Mouse (Mus musculus): ENCODE measurements around the gene Tmem131. TPM values are rescaled to one million over a fixed set of nuclear protein-coding genes. Genes with fewer than 3 reads are reported as not detected.

The Tmem131 gene
- total and polyA plus RNA-seq, 3 experiments: 9.7 to 39.9 (median 11.5) TPM

DNA sequence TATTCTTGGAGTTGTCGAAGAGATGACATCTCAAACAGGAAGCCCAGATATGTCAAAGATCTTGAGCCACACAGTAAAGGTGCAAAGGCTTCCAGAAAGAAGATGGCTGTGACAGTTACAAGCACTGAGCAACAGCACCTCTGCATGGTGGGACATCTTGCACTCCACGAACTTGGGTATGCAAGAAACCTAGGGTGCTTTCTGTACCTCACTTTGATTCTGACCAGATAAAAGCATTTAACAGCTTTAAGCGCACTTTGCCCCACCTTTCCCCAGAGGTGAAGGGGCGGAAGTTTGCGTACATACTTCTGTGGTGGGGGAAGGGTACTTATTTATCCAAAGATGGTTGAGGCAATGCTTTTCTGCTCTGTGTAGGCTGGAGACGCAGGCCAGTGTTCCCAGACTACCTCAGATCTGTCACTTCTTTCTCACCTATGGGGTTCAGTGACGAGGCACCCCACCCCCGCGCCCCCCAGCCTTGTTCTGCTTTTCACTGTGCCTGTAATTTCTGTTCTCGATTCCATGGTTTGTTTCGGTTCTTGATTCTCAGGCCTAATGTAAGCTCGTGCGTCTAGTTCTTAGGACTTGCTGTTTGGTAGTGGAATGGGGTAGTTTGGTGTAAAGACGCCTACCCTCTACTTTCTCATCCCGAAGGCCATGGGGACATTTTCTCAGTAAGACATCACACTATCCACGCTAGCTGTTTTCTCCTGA lies 17.2 kb upstream of the Tmem131 start:
- H3K4me1 ChIP-seq (ENCODE audit: control insufficient read depth in 1 of 2, insufficient read depth in 2 of 2): peaks cover 23 to 25% of the 10 kb centered on the region in 2 experiments
- TF ChIP-seq CTCF (conservative IDR thresholded peaks at IDR 0.05 in 1 of 2, IDR thresholded peaks at IDR 0.05 in 1 of 2; ENCODE audit: low read depth in 2 of 2, low read length in 2 of 2) (no peak), ZMIZ1 (IDR thresholded peaks at IDR 0.05; ENCODE audit: low read depth, low read length) (no peak), ZC3H11A (IDR thresholded peaks at IDR 0.05; ENCODE audit: low read depth, low read length) (no peak), UBTF (IDR thresholded peaks at IDR 0.05; ENCODE audit: low read depth, low read length) (no peak), IRF4 (IDR thresholded peaks at IDR 0.05; ENCODE audit: low read depth, low read length) (peak; percentile 68), NRF1 (IDR thresholded peaks at IDR 0.05; ENCODE audit: low read depth, low read length) (no peak), TCF12 (IDR thresholded peaks at IDR 0.05; ENCODE audit: low read depth, low read length) (no peak), JUND (conservative IDR thresholded peaks at IDR 0.05; ENCODE audit: low read depth, low read length) (no peak), BHLHE40 (IDR thresholded peaks at IDR 0.05; ENCODE audit: low read depth, low read length) (peak; percentile 53), PAX5 (IDR thresholded peaks at IDR 0.05; ENCODE audit: low read length) (no peak), MAZ (IDR thresholded peaks at IDR 0.05; ENCODE audit: low read depth, low read length) (no peak)
- no peak overlapping the region; the same call in 1 of the 2 replicates for H3K9ac ChIP-seq (ENCODE audit: insufficient read depth, low read depth)
- H3K9me3 ChIP-seq (replicated peaks; ENCODE audit: low read length): no peaks in the 10 kb centered on the region
- in situ Hi-C loops (cut with MboI; ENCODE audit: low pct_ligation_motif_present, low pct_unique_long_range_greater_than_20kb, low sequenced_read_pairs) (no loop called here), dilution Hi-C loops (cut with MboI; ENCODE audit: extremely low pct_ligation_motif_present, extremely low pct_unique_long_range_greater_than_20kb, low sequenced_read_pairs) (no loop called here)
- no peak overlapping the region for H3K4me3 ChIP-seq (replicated peaks in 1 of 3; ENCODE audit: low read depth in 2 of 3, low read length in 2 of 3, poor library complexity in 1 of 3)
- H3K27me3 ChIP-seq (replicated peaks): no peaks in the 10 kb centered on the region
- no peaks in the 10 kb centered on the region for H3K79me2 ChIP-seq (replicated peaks; ENCODE audit: control insufficient read depth, extremely low read depth, insufficient read depth, poor library complexity, severe bottlenecking)
- no peak for DNase-seq (ENCODE audit: extremely low read depth)
- peak overlapping the region; percentile 90 for H3K4me2 ChIP-seq (ENCODE audit: insufficient read depth, low read depth, poor library complexity, severe bottlenecking)
- H3K36me3 ChIP-seq (replicated peaks in 1 of 2; ENCODE audit: control insufficient read depth in 1 of 2, insufficient read depth in 1 of 2, low read length in 1 of 2): no peaks in the 10 kb centered on the region
- H3K27ac ChIP-seq (ENCODE audit: insufficient read depth, low read depth): no peak overlapping the region

DNA sequence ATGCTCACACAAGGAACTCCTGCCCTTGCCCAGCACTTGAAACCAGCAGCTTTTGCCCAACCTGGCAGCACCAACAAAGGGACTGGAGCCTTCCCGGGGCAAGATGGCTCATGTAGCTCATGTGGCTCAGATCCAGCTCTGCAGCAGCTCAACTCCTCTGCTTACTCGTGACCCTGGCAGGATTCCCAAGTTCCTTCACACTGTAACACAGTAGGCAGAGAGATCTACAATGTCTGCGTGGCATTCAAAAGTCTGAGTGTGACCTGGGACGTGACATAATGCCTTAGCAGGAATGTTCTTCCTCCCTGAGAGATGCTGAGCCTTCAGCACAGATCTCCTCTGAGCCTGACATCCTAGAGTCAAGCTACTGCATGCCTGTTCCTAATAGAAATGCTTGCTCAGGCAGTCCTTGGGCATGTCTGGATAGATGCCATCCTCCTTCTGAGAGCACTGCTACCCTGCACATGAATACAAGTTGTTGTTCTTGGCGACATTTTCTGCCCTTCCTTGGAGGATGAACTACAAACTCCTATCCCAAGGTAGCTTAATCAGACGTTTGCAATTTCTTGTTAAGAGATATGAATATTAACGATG lies 6.2 kb upstream of the Tmem131 start:
- Histone ChIP-seq H3K79me2 (replicated peaks; ENCODE audit: control insufficient read depth, extremely low read depth, insufficient read depth, poor library complexity, severe bottlenecking) (no peaks in the 10 kb centered on the region), H3K4me1 (ENCODE audit: control insufficient read depth in 1 of 2, insufficient read depth in 2 of 2) (peaks cover 0 to 10% of the 10 kb centered on the region in 2 experiments; a peak in 2 of 4 replicates), H3K27me3 (replicated peaks) (no peaks in the 10 kb centered on the region), H3K27ac (ENCODE audit: insufficient read depth, low read depth) (no peak overlapping the region), H3K9ac (ENCODE audit: insufficient read depth, low read depth) (no peak overlapping the region), H3K9me3 (replicated peaks; ENCODE audit: low read length) (no peaks in the 10 kb centered on the region), H3K4me2 (ENCODE audit: insufficient read depth, low read depth, poor library complexity, severe bottlenecking) (no peak overlapping the region), H3K36me3 (replicated peaks in 1 of 2; ENCODE audit: control insufficient read depth in 1 of 2, insufficient read depth in 1 of 2, low read length in 1 of 2) (no peaks in the 10 kb centered on the region), H3K4me3 (replicated peaks in 1 of 3; ENCODE audit: low read depth in 2 of 3, low read length in 2 of 3, poor library complexity in 1 of 3) (no peak overlapping the region)
- dilution Hi-C loops (cut with MboI; ENCODE audit: extremely low pct_ligation_motif_present, extremely low pct_unique_long_range_greater_than_20kb, low sequenced_read_pairs): no loop called here
- no peak for DNase-seq (ENCODE audit: extremely low read depth)
- in situ Hi-C loops (cut with MboI; ENCODE audit: low pct_ligation_motif_present, low pct_unique_long_range_greater_than_20kb, low sequenced_read_pairs): loop anchor here (5.0 kb wide), 1 partner anchor 38 kb away; no protein-coding TSS in a partner anchor
- TF ChIP-seq CTCF (conservative IDR thresholded peaks at IDR 0.05 in 1 of 2, IDR thresholded peaks at IDR 0.05 in 1 of 2; ENCODE audit: low read depth in 2 of 2, low read length in 2 of 2) (no peak), RCOR1 (conservative IDR thresholded peaks at IDR 0.05; ENCODE audit: low read depth, low read length) (no peak), UBTF (IDR thresholded peaks at IDR 0.05; ENCODE audit: low read depth, low read length) (no peak), MXI1 (IDR thresholded peaks at IDR 0.05; ENCODE audit: low read depth, low read length) (no peak), ZC3H11A (IDR thresholded peaks at IDR 0.05; ENCODE audit: low read depth, low read length) (no peak), RAD21 (IDR thresholded peaks at IDR 0.05; ENCODE audit: low read depth, low read length) (no peak), ZMIZ1 (IDR thresholded peaks at IDR 0.05; ENCODE audit: low read depth, low read length) (no peak), POLR2AphosphoS2 (IDR thresholded peaks at IDR 0.05; ENCODE audit: low read depth, low read length) (no peak), E2F4 (IDR thresholded peaks at IDR 0.05; ENCODE audit: insufficient replicate concordance, low read depth, low read length) (no peak), NELFE (IDR thresholded peaks at IDR 0.05; ENCODE audit: low read depth, low read length) (no peak), EP300 (IDR thresholded peaks at IDR 0.05; ENCODE audit: low read length) (no peak), MYC (IDR thresholded peaks at IDR 0.05; ENCODE audit: low read depth, low read length) (no peak)

Measured in CH12.LX (cell line).